Mouse (Mus musculus): ENCODE data around the gene Unk.

Unk gene

DNA sequence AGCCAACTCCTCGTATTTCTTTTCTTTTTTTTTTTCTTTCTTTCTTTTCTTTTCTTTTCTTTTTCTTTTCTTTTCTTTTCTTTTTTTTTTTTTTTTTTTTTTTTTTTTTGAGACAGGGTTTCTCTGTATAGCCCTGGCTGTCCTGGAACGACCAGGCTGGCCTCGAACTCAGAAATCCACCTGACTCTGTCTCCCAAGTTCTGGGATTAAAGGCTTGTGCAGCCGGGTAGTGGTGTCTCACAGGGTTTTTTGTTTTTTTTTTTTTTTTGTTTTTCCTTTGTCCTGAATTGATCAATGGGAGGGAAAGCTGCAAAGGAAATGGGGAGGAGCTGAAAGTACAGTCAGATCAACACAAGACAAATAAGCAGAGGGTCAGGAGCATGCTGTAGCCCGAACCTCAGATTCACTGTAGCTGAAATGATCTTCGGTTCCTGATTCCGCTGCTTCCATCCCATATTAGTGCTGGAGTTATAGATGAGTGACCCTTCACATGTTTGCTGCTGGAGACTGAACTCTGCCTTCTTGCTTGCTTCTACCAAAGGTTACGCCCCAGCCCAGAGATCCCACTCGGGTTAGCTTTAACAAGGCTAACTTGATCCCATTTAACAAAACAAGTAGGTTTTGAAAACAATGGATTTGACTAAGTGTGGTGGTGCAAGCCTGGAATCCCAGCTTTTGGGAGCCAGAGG, 1.8 kb upstream of the Unk start:
- DNase-seq (ENCODE audit: extremely low read depth, insufficient read length, low spot score), result no peak

DNA sequence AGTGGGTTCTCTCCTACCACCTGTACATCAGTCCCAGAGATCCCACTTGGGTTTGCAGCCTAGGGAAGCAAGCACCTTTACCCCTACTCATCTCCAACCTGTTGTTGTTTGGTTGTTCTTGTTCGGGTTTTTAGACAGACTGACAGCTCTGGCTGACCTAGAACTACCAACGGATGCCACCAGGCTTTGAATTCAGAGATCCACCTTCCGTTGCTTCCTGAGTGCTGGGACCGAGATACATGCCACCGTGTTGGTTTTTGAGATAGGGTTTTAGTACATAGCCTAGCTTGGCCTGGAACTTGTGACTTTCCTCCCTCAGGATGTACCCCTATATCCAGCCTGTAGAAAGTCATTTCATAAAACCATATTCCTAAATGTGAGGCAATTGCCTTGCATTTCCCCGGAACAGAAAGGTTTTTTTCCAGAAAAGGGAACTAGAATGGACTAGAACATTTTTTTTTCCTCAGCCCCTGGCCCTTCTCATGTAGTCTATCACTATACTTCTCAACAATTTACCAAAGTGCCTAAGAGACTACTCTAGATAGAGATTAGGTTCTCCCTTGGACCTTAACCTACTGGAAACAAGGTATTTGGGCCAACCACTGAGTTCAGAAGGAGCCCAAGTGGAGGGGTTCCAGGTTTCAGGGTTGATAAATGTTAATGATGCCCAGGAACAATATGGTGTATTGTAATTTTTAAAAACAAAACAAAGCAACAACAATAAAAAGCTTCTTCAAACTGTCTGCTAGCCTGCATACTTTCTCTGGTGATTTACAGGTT, 846 bp upstream of the Unk start:
- no peak for DNase-seq (ENCODE audit: extremely low read depth, insufficient read length, low spot score)

DNA sequence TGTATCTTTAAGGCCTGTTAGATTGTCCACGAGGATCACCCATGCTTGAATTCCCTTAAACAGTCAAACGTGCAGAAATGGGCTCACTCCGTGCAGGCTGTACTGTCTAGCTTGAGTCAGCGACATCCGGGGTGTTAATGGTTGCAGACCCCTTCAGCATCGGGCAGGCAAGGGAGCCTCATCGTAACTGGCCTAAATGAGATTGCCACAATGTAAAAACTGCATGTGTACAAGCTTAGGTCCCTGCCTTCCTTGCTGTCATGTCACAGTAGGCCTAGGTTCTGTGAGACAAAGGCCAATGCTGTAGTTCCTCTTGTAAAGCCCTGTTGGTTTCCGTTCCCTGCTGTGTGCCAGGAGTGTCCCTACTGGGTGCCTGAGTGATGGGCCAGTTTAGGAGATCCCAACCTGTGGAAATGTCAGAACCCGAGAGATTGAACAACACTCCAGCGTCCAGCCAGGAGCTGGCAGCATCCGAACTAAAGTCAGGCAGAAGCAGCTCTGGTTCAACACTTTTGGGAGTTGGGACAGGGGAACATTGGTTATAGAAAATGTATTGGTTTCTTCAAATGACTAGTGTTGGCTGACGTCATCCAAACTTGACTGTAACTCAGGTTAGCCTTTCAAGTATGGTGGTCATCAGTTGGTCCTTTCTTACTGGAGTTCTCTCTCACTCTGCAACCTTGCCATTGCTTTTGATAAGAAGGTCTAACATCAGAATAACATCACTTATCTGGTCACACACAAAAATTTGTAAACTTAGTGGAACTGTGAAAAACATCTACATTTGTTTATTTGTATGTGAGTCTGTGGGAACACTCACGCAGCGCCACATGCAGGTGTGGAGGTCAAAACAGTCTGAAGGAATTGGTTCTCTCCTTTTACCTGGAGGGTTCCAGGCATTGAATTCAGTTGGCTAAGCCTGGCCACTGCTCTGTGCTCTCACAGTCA, 1.1 kb downstream of the Unk start:
- no peak for DNase-seq (ENCODE audit: extremely low read depth, insufficient read length, low spot score)

DNA sequence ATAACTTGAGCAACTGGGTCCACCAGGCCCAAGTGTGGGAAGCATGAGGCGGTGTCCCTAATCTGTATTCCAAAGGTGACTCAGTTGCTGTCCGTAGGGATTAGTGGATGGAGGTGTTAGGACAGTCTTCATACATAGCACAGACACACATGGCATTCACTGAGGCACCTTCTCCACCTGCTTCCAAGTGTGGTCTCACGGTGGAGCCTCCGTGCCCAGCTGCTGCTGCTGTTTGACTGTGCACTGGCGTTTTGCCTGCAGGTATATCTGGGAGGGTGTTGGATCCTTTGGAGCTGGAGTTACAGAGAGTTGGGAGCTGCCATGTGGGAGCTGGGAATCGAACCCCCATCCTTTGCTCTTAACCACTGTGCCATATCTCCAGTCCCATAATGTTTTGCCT, 4.5 kb downstream of the Unk start:
- DNase-seq (ENCODE audit: extremely low read depth, insufficient read length, low spot score), result no peak

- no peak for DNase-seq (ENCODE audit: extremely low read depth, insufficient read length, low spot score)
Observed at GRCm38 (mm10) chr11:116036671-116037070, 6.5 kb downstream of the Unk start.

- DNase-seq (ENCODE audit: extremely low read depth, insufficient read length, low spot score), result no peak
Observed at GRCm38 (mm10) chr11:116037826-116038225, 7.7 kb downstream of the Unk start.

GRCm38 (mm10) chr11:116040593-116040992, 10.5 kb downstream of the Unk start:
- DNase-seq (ENCODE audit: extremely low read depth, insufficient read length, low spot score), result no peak

- DNase-seq (ENCODE audit: extremely low read depth, insufficient read length, low spot score), result no peak
Observed at GRCm38 (mm10) chr11:116041833-116042232, 11.7 kb downstream of the Unk start.

- no peak for DNase-seq (ENCODE audit: extremely low read depth, insufficient read length, low spot score)
Observed at GRCm38 (mm10) chr11:116042372-116043138, 12.4 kb downstream of the Unk start.

GRCm38 (mm10) chr11:116043286-116043685, 13.2 kb downstream of the Unk start:
- no peak for DNase-seq (ENCODE audit: extremely low read depth, insufficient read length, low spot score)

DNA sequence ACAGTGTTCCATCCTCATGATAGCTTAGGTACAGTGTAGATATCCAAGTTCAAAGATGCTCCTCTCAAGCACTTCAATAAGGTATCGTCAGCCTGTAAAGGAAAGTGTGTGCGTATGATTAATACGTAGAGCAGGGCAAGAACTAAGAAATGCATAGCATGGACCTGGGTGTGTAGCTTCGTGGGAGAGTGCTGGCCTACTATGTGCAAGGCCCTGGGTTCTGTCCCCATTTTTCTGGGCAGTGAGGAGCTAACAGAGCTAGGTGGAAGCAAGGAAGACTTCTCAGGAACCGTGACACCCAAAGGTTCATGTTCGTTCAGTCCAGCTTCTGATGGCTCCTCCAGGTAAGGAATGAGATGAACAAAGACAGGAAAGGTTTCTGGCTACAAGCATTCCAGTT, 15.1 kb downstream of the Unk start:
- no peak for DNase-seq (ENCODE audit: extremely low read depth, insufficient read length, low spot score)

DNA sequence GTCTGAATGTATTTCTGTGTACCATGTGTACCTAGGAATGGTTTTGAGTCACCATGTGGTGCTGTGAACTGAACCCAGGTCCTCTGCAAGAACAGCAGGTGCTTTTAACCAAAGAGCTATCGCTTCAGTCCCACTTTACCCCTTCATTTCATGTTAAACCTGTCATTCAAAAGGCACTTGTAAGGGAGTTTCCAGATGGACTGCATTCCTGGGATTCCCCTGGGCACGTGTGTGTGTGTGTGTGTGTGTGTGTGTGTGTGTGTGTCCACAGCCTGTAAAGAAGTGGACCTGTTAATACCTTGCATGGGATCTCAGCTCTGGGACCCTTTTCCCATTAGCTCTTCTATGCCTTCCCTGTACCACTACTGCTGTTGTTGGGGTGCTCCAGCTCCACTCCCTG, 19.5 kb downstream of the Unk start:
- no peak for DNase-seq (ENCODE audit: extremely low read depth, insufficient read length, low spot score)

DNA sequence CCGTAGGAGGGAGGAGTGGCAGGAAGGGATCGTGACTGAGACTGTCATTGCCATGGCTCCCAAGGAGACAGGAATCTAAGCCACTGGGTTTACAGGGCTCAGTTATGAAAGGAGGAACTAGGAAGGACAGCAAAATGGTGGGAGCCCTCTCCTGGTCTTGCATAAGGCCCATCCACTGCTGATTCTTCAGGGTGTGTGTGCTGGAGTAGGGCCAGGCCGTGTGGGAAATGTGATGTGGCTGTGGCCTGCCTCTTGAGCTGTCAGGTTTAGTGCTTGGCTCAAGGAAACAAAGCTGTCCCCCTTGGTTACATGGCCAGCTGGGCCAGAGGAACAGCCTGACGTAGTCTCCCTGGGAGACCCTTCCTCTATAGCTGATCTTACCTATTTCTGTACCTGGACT, 20.1 kb downstream of the Unk start:
- no peak for DNase-seq (ENCODE audit: extremely low read depth, insufficient read length, low spot score)

GRCm38 (mm10) chr11:116053510-116054229, 23.5 kb downstream of the Unk start:
- no peak for DNase-seq (ENCODE audit: extremely low read depth, insufficient read length, low spot score)

DNA sequence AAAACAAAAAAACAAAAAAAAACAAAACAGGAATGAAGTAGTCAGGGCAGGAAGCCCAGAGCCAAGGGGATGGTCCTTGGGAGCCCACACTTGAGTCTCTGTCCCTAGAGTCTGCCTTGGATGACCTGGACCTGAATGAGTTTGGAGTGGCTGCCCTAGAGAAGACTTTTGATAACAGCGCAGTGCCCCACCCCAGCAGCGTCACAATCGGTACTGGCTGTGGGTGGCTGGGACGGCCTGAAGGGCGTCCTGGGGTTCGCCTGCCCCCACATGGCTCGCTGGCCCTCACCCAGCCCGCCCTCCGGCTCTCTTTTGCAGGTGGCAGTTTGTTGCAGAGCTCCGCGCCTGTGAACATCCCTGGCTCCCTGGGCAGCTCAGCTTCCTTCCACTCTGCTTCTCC, 25.8 kb downstream of the Unk start:
- no peak for DNase-seq (ENCODE audit: extremely low read depth, insufficient read length, low spot score)

DNA sequence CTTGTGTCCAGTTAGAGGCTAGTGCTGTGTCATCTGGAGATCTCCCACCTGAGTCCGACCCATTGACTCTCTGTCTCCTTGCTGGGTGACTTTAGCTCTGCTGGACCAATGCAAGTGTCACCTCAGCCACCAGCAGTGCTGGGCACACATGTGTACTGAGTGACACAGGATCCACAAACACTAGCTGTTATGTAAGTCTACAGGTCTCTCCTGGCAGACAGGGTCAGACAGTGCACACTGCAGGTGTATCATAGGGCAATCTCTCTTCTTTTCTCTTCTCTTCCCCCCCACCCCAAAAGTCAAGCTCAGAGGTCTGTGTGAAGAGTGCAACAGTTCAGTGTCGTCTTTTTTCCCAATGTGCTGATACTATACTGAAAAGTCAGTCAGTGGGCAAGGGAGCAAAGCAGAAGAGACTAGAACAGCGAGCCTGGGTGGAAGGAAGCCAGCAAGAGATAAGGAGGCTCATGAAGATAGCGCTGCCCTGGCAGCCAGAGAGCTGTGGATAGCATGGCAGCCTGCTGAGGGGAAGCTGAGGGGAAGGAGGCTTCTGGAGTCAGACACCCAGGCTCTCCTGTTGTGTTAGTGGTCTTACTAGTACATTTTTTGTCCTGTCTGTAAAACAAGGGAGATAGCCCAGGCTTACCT, 27.2 kb downstream of the Unk start:
- DNase-seq (ENCODE audit: extremely low read depth, insufficient read length, low spot score), result no peak

DNA sequence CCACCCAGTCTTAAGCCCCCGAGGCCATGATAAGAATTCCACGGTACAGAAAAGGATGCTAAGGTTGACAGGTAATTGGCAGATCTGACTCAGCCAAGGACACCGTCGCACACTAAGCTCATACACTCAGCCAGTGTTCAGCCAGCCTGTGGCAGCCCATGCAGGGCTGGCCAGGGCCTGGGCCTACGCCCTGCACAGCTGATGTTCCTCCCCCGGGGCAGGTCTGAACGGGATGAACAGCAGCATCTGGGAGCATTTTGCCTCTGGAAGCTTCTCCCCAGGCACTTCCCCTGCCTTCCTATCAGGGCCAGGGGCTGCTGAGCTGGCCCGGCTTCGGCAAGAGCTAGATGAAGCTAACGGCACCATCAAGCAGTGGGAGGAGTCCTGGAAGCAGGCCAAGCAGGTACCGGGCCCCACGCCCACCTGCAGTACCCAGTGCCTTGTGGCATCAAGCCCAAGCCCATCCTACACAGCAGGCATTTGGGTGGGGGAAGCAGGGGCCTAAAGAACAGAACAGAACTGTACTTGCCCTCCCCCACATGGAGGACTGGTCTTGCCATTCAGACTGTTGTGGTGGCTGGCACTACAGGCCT, 28.0 kb downstream of the Unk start:
- DNase-seq (ENCODE audit: extremely low read depth, insufficient read length, low spot score), result no peak

DNA sequence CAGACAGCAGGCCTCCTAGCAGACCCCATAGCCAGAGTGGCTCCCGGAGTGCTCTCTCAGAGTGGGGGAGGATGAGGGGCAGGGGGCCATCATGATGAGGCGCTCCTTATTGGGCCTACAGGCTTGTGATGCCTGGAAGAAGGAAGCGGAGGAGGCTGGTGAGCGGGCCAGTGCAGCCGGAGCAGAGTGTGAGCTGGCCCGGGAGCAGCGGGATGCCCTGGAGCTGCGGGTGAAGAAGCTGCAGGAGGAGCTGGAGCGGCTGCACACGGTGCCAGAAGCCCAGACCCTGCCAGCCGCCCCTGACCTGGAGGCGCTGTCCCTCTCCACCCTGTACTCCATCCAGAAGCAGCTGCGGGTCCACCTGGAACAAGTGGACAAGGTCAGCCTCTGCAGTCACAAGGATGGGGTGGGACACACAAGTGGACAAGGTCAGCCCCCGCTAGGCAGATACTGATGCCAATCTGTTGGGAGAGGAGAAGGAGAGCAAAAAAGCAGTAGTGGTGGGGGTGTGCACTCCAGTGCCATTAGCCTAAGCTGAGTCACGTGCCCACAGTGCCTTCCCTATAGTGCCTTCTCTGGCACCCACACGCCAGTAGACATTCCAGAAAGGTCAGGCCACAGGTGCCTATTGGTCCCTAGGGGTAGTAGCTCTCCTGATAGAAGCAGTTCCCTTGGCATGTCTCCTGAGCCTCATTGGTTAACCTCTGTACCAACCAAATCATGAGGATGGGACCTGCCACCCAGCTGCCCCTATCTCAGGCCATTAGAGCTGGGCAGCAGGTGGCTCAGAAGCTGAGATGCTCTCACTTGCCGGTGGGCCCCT, 29.0 kb downstream of the Unk start:
- DNase-seq (ENCODE audit: extremely low read depth, insufficient read length, low spot score), result no peak
